Mouse (Mus musculus) ES-E14 (cell line): ENCODE data around the gene Plscr5. TPM values are rescaled to one million over a fixed set of nuclear protein-coding genes. Genes with fewer than 3 reads are reported as not detected.

Experiments used
- DNase-seq: peaks from one replicate; pipeline ENCODE4 v3.0.0-alpha.2; 2013; ENCODE audit warnings: low read depth, low spot score
- H3K27ac ChIP-seq: 2 replicates; pipeline ENCODE4 v1.5.1; 2012; ENCODE audit warnings: low read depth, mild to moderate bottlenecking, low read length, moderate library complexity, mixed read lengths; ENCODE audit not compliant: poor library complexity, insufficient read depth, severe bottlenecking
- H3K36me3 ChIP-seq: 2 replicates; pipeline ENCODE4 v1.6.1; 2012; ENCODE audit warnings: mild to moderate bottlenecking, low read length, moderate library complexity, mixed read lengths; ENCODE audit not compliant: control insufficient read depth, poor library complexity, insufficient read depth, severe bottlenecking
- H3K4me1 ChIP-seq, 2 experiments: fragments of 150-350 bp in 1 of 2; sonication (generic) in 1 of 2; 2 replicates each; pipeline ENCODE4 v1.6.1; 2012; ENCODE audit warnings: low read length in 2 of 2, mild to moderate bottlenecking in 1 of 2, mixed read lengths in 1 of 2; ENCODE audit not compliant: control insufficient read depth in 2 of 2, insufficient read depth in 2 of 2, poor library complexity in 1 of 2
- H3K4me3 ChIP-seq, 2 experiments: fragments of 150-350 bp in 1 of 2; sonication (generic) in 1 of 2; 2 replicates each; pipeline ENCODE4 v1.5.1; 2012; ENCODE audit warnings: low read length in 2 of 2, low read depth in 1 of 2, mild to moderate bottlenecking in 1 of 2, mixed read lengths in 1 of 2; ENCODE audit not compliant: insufficient read depth in 1 of 2, poor library complexity in 1 of 2, severe bottlenecking in 1 of 2
- H3K9ac ChIP-seq: 2 replicates; pipeline ENCODE4 v1.6.1; 2012; ENCODE audit warnings: low read depth, mild to moderate bottlenecking, low read length, mixed read lengths; ENCODE audit not compliant: poor library complexity, insufficient read depth, severe bottlenecking
- H3K9me3 ChIP-seq: fragments of 150-350 bp; sonication (generic); 2 replicates; pipeline ENCODE4 v1.6.1; 2012; ENCODE audit warnings: low read depth, mild to moderate bottlenecking, low read length; ENCODE audit not compliant: control insufficient read depth, insufficient read depth
- CHD2 ChIP-seq: IDR thresholded peaks from 2 replicates; pipeline ENCODE4 v1.6.1; 2014; ENCODE audit warnings: mild to moderate bottlenecking, low read depth, low read length, inconsistent platforms
- HCFC1 ChIP-seq: IDR thresholded peaks from 2 replicates; pipeline ENCODE4 v1.6.1; 2012; ENCODE audit warnings: low read length, inconsistent platforms, borderline replicate concordance; ENCODE audit not compliant: insufficient read depth
- MAFK ChIP-seq: IDR thresholded peaks from 2 replicates; pipeline ENCODE4 v1.6.1; 2014; ENCODE audit warnings: mild to moderate bottlenecking, low read depth, low read length, inconsistent platforms; ENCODE audit not compliant: insufficient read depth
- ZC3H11A ChIP-seq: IDR thresholded peaks from 2 replicates; pipeline ENCODE4 v1.6.1; 2012; ENCODE audit warnings: low read depth, mild to moderate bottlenecking, inconsistent platforms, low read length, borderline replicate concordance
- ZNF384 ChIP-seq: IDR thresholded peaks from 2 replicates; pipeline ENCODE4 v1.6.1; 2012; ENCODE audit warnings: low read depth, low read length, inconsistent platforms
- in situ Hi-C, 2 experiments: fragments of 600-800 bp; cut with MboI; formaldehyde crosslinking; loops; one replicate each; pipeline ENCODE4 v1.15.1; 2025; ENCODE audit warnings: low sequenced_read_pairs in 2 of 2, inconsistent platforms in 1 of 2; ENCODE audit not compliant: unreplicated experiment in 2 of 2
- total RNA-seq: library from RNA; depleted of rRNA; stranded (reverse); fragments of 300-350 nt; gene quantifications from 2 replicates; pipeline ENCODE4 v1.2.3, GENCODE M21; 2012

Plscr5 gene
- total RNA-seq, 1 experiment: not detected

GRCm38 (mm10) chr9:92229833-92230205, 37.1 kb downstream of the Plscr5 start:
- in situ Hi-C loops: no loop called here
- no peak overlapping the region for H3K4me3 ChIP-seq
- H3K36me3 ChIP-seq: no peaks in the 10 kb centered on the region
- H3K27ac ChIP-seq: no peak overlapping the region
- no peaks in the 10 kb centered on the region for H3K4me1 ChIP-seq
- H3K9me3 ChIP-seq: no peaks in the 10 kb centered on the region
- no peak overlapping the region for H3K9ac ChIP-seq
- TF ChIP-seq MAFK (no peak), ZNF384 (no peak), CHD2 (no peak)
- DNase-seq: no peak

- in situ Hi-C loops: no loop called here
- no peak overlapping the region for H3K9ac ChIP-seq
- no peak overlapping the region for H3K27ac ChIP-seq
- no peak for TF ChIP-seq HCFC1
- no peak for TF ChIP-seq ZNF384
- no peak for TF ChIP-seq ZC3H11A
- no peak for TF ChIP-seq CHD2
- TF ChIP-seq MAFK: no peak
- H3K4me1 ChIP-seq: no peaks in the 10 kb centered on the region
- peaks cover 3% of the 10 kb centered on the region; the same call in 1 of the 2 replicates for H3K9me3 ChIP-seq
- DNase-seq: no peak
- H3K4me3 ChIP-seq: no peak overlapping the region
- H3K36me3 ChIP-seq: no peaks in the 10 kb centered on the region
Observed at GRCm38 (mm10) chr9:92234901-92235458, 42.2 kb downstream of the Plscr5 start.

DNA sequence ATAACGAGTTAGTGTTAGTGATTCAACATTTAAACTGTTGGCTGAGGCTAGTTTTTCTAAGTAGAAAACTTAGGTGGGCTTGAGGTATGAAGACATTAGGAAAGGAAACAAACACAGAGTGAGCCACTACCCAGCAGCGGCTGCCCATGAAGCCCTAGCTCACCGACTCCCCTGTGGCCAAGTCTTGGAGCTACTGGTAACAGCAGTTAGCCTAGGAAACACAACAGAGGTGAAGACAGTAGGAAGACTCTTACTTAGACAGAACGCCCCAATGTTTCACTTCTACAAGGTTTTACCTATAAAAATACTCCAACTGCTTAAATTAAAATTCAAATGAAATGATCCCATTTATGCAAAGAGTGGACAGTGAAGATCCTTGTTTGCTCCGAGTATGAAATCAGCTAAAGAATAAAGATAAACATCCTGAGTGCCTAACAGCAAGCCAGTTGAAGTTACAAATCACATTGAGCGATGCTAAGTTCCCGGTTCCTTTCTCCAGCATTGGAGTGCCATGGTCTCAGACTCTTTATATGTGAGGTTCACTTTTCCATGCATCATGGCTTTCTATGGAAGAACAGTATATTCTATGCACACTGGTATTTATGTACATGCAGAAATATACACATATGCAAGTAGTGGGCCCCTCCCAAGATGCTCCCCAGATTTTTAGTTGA, 56.2 kb downstream of the Plscr5 start:
- H3K9me3 ChIP-seq: no peaks in the 10 kb centered on the region
- no peak for DNase-seq
- no peak overlapping the region for H3K9ac ChIP-seq
- no peaks in the 10 kb centered on the region; a peak in 1 of 4 replicates for H3K4me1 ChIP-seq
- H3K4me3 ChIP-seq: no peak overlapping the region
- H3K27ac ChIP-seq: no peak overlapping the region
- in situ Hi-C loops: no loop called here
- H3K36me3 ChIP-seq: no peaks in the 10 kb centered on the region
- no peak for TF ChIP-seq ZC3H11A
- no peak for TF ChIP-seq MAFK
- no peak for TF ChIP-seq CHD2
- TF ChIP-seq ZNF384: no peak
- TF ChIP-seq HCFC1: no peak

- in situ Hi-C loops: no loop called here
- Histone ChIP-seq H3K4me1 (no peaks in the 10 kb centered on the region; a peak in 1 of 4 replicates), H3K9ac (peak within 1 kb of the TSS; percentile 80), H3K27ac (peak within 1 kb of the TSS; percentile 91), H3K9me3 (no peaks in the 10 kb centered on the region), H3K4me3 (peak within 1 kb of the TSS; percentile 73 to 90), H3K36me3 (no peaks in the 10 kb centered on the region)
- no peak for TF ChIP-seq ZNF384
- no peak for TF ChIP-seq HCFC1
- no peak for TF ChIP-seq CHD2
- no peak for TF ChIP-seq MAFK
- TF ChIP-seq ZC3H11A: no peak
- no peak for DNase-seq
Observed at GRCm38 (mm10) chr9:92249447-92249852, 56.7 kb downstream of the Plscr5 start, which contains the start of gene Plscr1. Gene Plscr1, plus strand, starts transcription at chr9:92249750.
